Mouse (Mus musculus) T-cell, adult 2 months (primary cell): Measurements from ENCODE around the gene Mcur1.
A peak's percentile ranks its signal among the peaks of the same experiment; 100 is the strongest.

Experiments
- DNase-seq: peaks from one replicate; pipeline ENCODE4 v3.0.0; 2022; ENCODE audit warnings: low spot score

Gene Mcur1

DNA sequence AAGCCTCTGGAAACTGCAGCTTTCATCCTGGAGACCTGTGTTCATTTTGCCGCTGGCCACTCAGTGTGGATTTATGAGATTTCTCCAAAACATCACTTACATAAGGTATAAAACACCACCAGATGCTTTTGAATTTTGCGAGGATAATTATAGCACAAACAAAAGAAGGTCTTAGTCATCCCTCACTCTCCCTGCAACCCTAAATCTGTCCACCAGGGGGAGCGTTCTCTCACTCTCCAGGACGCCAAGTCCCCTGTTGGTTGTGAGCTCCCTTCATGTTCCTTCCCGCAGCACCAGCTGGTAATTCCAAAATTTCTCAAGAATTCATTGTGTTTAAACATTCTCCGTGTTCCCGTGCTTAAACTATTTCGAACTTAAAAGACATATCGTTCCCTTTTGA, 5.4 kb upstream of the Mcur1 start:
- peak; percentile 57 for DNase-seq

DNA sequence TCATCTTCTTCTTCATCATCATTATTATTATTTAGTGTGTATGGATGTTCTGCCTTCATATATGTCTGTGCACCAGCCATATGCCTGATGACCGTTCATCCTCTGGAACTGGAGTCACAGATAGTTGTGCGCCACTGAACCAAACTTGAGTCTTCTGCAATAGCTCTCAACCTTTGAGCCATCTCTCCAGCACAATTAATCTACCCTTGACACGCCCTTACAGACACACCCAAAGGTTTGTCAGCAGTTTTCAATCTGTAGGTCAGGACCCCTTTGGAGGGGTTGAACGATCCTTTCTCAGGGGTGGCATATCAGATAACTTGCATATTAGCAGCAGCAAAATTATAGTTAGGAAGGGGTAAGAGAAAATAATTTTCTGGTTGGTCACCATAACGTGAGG, 4.7 kb upstream of the Mcur1 start:
- DNase-seq = no peak

DNA sequence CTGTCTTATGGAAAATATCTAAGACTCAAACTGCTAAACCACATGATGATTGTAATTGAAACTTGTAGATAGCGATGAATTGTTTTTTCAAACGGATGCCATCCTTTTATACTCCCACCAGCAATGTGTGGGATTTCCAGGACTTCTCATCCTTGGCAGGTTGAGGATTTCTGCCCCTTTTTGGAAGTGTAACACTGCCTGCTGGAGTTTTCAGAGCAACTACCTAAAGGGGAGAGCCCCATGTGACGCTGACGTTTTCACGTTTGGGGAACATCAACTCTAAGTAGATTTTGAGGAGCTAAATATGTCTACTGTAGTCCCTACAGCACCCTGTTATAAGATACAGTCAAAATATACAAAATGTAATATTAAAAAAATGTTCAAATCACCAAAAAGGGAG, 2.7 kb upstream of the Mcur1 start:
- DNase-seq = no peak

DNA sequence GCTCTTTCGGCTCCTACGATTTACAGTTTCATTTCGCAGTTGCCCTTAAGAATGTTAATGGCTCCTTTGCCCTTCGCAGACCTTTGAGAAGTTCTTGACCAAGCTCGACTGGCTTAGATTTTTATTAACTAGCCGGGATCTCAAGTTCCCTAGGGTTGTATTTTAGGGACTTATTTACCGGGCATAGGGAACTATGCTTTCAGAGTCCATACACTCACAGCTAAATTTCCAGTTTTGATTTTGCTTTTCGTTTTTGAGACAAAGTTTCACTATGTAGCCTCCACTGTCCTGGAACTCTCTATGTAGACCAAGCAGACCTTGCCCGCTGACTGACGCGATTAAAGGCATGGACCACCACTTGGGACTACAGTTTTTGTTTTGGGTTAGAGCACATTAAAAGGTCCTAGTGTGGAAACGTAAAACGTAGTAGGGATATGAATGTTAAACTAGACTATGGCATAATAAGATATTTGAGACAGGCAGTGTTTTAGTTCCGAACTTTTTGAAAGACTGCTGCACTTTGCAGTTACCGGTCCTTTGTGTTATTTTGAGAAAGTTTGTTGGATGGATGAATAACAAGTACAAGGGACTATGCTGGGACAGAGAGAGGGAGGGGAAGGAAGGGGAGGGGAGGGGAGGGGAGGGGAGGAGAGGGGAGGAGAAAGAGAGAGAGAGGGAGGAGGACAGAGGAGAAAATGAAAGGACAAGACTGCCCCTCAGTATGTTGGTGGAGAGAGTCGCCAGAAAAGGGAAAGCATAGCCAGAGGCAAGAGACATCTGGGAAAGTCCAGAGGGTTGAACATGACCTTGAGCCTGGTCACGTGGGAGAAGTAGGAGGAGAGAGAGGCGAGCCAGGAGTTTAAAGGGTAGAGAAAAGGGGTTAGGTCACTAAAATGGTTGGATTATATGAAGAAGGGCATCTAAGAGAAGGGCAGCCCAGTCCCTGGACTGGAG, 744 bp upstream of the Mcur1 start:
- peak; percentile 5 for DNase-seq

DNA sequence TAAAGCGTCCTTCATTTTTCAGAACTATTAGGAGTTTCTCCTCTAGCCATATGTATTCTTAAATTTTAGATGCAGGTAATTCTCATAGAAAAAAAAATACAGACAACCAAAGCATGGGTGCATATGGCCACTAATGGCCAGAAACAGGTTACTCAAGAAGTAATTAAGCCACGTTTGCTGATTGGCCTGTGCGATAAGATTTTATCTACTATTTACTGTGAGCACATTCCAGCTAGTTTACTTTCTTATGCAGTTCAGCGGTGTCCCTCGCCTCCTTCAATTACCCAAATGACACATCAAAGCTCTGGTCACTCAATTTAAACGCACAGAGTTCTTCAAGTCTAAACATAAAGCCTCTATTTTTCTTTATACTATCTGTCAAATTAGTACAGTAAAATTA, 1.0 kb downstream of the Mcur1 start:
- DNase-seq = no peak

DNA sequence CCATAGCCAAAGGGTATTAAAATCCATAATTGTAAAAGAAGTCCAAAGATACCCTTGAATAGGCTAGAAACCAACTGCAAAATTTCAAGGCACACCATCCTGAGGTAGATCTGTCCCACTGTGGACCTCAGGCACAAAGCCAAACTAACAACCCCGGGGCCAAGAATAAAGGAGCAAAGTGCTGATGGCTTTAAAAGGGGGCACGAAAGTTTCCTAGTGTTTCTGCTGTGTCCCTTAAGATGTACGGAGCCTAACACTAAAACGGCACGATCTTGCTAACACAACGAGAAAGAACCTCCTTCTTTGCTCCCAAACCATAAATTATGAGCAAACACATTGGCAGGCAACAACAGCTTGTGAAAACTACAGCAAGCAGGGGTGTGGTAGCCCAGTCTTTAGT, 1.6 kb downstream of the Mcur1 start:
- DNase-seq = no peak

DNA sequence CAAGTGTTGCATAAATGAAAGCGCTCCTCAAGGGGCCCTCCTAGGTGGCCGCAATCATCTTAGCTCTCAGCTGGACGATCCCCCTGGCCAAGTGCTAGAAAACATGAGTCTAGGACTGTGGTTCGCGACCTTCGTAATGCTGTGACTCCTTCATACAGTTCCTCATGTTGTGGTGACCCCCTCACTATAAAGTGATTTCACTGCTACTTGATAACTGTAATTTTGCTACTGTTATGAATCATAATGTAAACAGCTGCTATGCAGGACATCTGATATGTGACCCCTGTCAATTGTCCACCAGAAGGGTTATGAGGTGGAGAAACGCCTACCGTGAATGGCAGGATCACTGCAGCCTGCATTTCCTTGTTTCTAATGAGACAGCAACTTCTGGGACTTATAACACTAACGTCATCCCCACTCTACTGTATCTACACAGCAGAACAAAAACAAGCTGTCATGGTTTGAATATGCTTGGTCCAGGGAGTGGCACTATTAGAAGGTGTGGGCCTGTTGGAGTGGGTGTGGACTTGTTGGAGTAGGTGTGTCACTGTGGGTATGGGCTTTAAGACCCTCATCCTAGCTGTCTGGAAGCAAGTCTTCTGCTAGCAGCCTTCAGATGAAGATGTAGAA, 3.0 kb downstream of the Mcur1 start:
- DNase-seq = no peak

DNA sequence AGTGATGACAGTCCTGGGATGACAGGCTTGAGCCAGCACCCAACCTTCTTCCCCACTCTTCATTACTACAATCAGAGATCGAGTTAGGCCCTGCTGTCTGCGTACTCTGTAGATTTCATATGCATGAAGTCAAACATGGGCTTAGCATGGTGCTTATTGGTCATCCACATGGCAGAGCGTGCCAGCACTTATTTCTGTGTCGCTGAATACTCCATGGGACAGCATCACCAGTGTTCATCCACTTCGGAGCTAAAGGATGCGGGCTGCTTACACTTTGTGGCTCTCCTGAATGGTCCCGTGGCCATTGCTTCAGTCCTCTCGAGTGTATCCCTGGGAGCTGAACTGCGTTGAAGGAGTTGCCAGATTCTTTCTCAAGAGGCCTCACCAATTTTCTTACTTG, 4.7 kb downstream of the Mcur1 start:
- no peak for DNase-seq

DNA sequence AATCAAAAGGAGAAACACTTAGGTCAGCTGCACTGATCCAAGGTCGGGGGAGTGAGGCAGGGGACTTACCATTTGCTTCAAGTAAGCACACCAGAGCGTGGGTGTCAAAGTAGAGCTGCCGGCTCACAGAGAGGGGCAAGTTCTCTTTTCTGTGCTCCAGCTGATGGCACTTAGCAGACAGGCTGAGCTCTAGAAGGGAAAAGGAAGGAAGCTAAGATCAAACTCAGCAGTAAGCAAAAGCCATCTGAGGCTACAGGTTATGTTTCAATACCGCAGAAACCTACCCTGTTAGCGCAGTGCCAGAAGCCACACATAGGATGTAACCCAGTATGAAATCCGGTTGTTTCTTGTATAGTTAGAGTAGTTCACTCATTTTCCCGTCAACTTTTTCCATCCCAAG, 5.2 kb downstream of the Mcur1 start:
- DNase-seq = peak; percentile 50

DNA sequence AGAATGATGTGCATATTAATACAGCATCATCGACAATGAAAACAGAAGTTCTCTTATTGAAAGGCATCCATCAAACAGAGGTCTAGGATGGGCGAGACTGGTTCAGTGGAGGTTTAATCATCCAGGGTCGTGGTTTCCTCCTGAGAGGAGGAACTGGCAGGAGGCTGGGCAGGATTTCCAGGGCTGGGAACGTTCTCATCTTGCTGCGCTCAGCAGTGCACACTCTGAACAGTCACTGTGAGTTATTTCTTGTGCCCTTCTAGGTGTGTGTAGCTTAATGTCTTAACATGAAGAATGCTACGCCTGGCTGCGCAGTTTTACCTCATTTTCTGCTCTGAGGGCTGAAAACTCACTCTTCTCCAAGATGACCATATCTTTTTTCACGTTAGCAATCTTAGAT, 9.3 kb downstream of the Mcur1 start:
- DNase-seq = no peak

DNA sequence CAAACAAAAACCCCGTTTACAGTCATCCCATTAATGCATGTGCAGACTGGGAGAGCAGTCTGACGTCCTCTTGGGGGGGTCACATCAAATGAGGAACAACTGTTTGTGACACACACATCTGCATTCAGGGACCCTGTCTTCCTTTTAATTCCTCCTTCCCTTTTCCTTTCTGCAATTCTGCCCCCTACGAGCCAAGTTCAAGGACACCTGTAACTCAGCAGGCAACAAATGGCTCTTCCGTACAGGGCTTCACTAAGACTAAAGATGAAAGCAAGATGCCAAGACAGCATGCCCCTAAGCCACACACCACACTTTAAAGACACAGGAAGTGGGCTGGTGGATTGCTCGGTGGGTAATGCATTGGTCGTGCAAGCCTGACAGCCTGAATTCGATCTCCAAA, 10.1 kb downstream of the Mcur1 start:
- DNase-seq = peak; percentile 19

DNA sequence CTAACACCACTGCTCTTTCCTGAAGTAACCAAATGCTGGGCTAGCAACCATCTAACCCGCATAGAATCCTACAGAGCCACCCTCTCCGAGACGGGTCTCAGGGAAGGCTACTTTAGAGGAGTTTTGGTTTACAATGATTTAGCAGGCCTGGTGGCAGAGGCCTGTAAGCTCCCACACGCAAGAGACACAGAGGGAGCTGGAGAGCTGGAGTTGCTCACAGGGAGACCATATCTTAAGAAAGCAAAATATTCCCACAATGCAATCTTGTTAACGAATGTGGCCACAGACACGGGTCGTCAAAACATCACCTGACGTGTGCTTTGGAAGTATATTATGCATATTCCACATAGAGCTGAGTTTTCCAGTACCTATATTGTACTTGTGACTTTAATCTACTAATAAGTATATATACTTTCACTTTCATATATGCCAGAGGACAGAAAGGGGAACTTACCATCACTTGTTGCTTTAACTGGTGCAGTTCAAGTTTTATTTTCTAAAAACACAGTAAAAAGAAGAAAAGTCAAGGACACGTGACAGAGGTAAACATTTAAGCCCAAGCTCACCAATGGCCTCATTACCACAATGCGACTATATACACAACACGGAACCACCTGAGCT, 10.8 kb downstream of the Mcur1 start:
- no peak for DNase-seq

DNA sequence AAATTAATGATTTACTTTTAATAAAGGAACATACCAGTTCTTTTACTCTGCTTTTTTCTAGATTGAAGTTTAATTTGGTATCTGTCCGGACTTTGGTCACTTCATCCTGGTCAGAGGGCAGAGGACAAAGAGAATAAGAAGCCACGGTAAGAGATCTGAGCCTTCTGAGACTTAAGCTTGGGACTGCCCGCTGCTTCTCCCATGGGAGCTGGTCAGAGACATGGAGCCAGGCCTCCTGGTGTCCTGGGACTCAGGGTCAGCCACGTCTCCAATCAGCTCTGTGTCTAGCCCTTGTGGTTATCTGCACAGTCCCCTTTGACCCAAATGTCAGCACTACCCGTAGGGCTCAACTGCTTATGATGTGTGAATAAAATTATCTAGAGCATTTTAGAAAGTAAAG, 11.4 kb downstream of the Mcur1 start:
- DNase-seq = no peak

DNA sequence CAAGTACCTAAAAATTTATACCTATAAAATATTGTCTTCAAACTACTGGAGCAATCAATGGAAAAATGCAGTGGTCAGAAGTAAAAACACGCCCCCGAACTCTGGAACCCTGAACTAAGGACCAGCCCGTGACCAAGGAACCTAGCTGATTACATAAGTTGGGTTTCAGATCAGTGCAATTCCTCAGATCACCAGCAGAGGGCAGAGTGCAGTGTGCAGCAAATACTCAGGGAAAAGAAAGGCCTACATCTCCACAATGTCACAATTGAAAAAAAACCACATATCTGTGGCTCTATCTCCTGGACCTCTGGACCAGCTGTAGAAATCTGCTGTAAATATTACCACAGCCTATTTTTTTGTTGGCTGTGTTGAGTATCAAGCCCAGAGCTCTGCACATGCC, 13.1 kb downstream of the Mcur1 start:
- peak; percentile 65 for DNase-seq

DNA sequence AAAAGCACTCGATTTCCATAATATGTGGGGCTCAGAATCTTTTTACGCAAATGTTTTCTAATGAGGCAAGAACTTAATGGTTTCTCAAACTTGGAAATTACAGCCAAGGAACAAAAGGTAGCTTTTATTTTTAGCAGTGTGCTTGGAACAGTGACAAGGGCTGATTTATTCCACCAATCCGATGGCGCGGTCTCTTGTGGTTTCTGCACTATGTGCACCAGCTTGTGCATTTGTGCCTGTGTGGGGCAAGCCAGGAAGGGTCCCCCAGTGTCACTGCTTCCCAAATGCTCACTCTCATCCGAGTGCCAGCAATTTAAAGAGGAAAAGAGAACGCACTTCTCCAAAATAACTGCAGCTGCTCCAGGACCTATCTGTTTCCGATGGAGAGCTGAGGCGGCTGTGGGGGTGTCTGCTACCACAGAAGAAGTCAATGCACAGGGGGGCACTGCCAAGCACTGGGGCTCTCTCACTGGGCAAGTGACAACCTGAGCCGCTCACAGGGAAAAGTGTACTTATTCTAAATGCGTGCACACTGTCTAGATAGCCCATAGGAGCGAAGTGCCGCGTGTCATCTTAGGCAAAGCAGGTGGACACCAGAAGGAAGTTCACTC, 19.7 kb downstream of the Mcur1 start:
- no peak for DNase-seq

DNA sequence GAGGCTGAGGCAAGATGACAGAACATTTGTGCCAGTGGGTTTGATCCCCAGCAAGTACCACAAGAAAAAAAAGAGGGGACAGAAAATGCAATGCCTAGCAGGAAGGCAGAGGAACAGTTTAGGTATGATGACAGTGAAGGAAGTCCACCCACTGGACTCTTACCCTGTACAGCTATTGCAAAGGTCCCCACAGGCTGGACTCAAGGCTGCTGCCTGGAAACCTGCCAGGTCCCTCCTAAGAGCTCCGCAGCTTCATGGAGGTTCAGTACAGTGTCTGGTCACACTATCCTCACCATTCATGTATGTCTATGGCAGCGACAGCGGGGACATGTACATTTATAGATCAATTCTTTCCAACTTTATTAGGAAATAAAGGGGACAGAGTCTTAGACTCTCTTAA, 20.6 kb downstream of the Mcur1 start:
- no peak for DNase-seq

DNA sequence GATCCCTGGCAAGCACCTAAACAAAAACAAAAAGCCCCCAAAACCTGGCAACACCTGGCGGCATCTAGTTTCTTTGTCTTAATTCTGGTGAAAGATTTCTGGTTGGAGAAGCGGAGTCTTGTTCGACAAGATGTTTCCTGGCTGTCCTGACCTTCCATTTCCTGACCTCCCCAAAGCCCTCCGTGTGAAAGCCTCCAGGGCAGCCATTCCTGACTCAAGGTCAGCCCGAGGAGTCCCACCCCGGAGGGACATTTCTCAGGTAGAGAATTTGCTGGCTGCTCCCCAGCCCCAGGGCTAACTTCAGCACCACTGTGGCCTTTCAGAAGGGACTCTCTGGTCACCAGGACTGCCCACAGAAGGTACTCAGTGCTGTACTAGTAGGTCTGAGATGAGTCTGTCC, 22.1 kb downstream of the Mcur1 start:
- no peak for DNase-seq

DNA sequence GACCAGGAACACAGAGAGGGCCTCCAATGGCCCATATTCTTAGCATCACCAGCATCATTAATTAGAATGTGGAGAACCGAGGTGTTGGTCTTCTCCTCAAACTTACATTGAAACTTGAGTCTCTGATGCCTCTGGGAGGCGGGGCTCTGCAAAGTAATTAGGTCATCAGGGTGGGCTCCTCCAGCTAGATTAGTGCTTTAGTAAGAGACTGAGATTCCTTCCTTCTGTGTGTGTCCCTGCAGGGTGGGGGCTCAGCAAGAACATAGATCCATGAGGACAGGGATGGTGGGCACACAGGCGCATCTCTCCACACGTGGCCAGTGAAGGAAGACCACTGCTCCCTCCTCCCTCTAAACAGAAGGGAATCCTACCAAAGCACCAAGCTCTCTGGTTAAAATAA, 26.0 kb downstream of the Mcur1 start:
- no peak for DNase-seq

DNA sequence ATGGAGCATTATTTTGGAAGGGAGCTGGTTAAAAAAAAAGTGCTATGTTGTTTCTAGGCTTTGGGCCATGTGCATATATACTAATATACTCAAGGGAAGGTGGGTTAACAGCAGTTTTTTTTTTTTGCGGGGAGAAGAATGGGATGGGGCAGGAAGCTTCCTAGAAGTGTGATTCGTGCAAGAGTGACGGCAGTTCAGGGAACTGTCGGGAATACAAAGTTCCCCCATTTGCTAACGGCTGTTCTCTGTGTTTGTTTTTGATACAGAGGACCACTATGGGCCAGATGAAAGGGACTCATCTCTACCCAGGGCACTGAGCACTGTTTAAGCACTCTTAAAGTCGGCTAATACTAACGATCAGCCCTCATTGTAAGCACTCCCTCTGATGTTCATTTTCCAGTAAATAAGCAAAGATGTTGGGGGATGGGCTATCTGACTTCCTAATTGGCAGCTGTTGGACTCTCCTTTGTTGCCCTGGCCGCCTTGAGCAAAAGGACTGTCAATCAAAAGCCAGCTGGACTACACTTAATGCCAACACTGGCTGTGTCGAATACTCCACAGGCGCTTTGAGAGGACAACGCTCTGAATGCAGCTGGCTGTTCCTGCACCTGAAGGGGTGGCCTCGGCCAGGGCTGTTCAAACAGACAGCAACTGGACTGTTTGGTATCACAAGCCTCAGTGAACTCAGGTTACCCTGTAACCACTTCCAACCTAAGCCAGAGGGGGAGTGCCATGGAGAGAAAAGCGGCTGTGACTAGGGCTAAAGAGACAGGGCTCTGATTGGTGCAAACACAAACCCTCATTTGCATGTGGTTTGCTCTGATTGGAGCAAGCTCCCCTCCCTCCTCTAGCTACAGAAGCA, 28.9 kb downstream of the Mcur1 start:
- DNase-seq = peak; percentile 7

DNA sequence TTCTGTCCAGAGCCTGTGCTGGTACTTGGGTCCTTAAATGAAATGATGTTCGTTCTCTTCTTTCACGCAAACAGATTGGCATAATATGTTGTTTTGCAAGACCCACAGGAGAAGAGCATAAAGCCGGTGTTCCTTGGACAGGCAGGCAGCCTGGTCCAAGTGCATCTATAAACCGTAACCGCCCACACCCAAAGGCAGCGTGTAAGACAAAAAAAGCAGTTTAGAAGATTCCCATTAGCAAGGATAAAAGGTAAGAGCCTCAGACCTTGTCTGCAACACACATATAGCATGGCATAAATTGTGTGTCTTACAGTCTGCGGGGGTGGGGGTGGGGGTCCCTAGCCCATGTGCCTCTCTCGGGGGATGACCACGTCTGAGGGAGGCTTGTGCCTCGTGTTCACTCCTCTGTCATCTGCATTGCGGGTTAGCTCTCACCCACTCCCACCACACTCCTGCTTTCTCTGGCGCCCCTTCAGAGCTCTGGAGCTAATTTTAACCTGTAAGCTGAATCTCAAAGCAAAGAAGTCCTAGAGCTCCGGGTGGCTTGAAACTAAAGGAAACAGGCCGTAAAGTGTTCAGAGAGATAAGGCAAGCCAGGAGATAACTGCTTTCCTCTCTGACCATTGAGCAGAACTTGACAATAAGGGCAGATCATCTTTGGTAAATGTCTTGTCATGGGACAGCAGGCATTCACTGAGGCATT, 29.7 kb downstream of the Mcur1 start:
- DNase-seq = no peak

DNA sequence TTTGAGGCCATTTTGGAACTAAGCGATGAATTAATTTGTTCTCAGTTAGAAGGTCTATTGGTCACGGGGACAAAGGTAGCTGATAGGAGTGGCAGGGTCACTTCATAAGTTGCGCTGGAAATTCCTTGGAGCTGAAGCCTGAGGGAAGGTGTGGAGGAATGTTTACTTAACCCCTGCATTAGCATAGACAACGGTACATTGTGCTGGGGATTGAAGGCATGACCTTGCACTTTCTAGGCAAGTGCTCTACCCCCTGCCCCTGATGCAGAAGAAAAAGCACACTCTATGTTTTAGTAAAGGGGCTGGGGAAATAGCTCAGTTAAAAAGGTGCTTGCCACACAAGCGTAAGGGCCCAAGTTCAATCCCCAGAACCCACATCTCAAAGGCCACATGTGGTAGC, 33.7 kb downstream of the Mcur1 start:
- no peak for DNase-seq
